Mouse (Mus musculus) neural tube, embryonic 13.5 days (tissue): Measurements from ENCODE around the gene Arid3b. TPM values are rescaled to one million over a fixed set of nuclear protein-coding genes. Genes with fewer than 3 reads are reported as not detected.
A peak's percentile ranks its signal among the peaks of the same experiment; 100 is the strongest.
"Not testable (repeated sequence)": the region's sequence is repeated elsewhere in the genome, so short reads cannot be mapped to it uniquely, and the experiment has no call there.

Experiments used
- ATAC-seq: fragments of 200-750 bp; cut with Nextera tagmentation; 2 replicates; pipeline ENCODE4 v1.8.0; 2017; ENCODE audit warnings: low read depth, mild to moderate bottlenecking, moderate TSS enrichment, moderate library complexity
- H3K27ac ChIP-seq: fragments of 300-500 bp; sonication (generic); replicated peaks from 2 replicates; pipeline ENCODE4 v1.5.1; 2015; ENCODE audit warnings: moderate library complexity, mild to moderate bottlenecking, inconsistent platforms
- H3K27me3 ChIP-seq: fragments of 300-500 bp; sonication (generic); 2 replicates; pipeline ENCODE4 v1.6.1; 2015; ENCODE audit warnings: mild to moderate bottlenecking, inconsistent platforms
- H3K36me3 ChIP-seq: fragments of 300-500 bp; sonication (generic); 2 replicates; pipeline ENCODE4 v1.6.1; 2015; ENCODE audit warnings: mild to moderate bottlenecking, inconsistent platforms
- H3K4me1 ChIP-seq: fragments of 300-500 bp; sonication (generic); replicated peaks from 2 replicates; pipeline ENCODE4 v1.6.1; 2015; ENCODE audit warnings: inconsistent platforms
- H3K4me2 ChIP-seq: fragments of 300-500 bp; sonication (generic); 2 replicates; pipeline ENCODE4 v1.6.1; 2015; ENCODE audit warnings: inconsistent platforms, mild to moderate bottlenecking, moderate library complexity
- H3K4me3 ChIP-seq: fragments of 300-500 bp; sonication (generic); 2 replicates; pipeline ENCODE4 v1.5.1; 2015; ENCODE audit warnings: mild to moderate bottlenecking, inconsistent platforms
- H3K9ac ChIP-seq: fragments of 300-500 bp; sonication (generic); 2 replicates; pipeline ENCODE4 v1.6.1; 2015; ENCODE audit warnings: moderate library complexity, mild to moderate bottlenecking, inconsistent platforms
- H3K9me3 ChIP-seq: fragments of 300-500 bp; sonication (generic); 2 replicates; pipeline ENCODE4 v1.6.1; 2016; ENCODE audit warnings: inconsistent platforms
- WGBS: fragments of 180-500 bp; shearing (Covaris S2); methylation state at CpG from one replicate; pipeline ENCODE4 v1.1.7; 2015; 5-methylcytosine and 5-hydroxymethylcytosine counted together
- polyA plus RNA-seq: library from polyadenylated mRNA; unstranded; fragments of >200 nt; fragmentation: Nextera tagmentation; extraction: Ambion mirVana; gene quantifications from 2 replicates; pipeline ENCODE4 v1.2.1, GENCODE M21; 2015

The Arid3b gene
- 11.4 and 11.7 TPM in 2 replicates for polyA plus RNA-seq

- Histone ChIP-seq H3K27me3 (peaks cover 7% of the 10 kb centered on the region), H3K9ac (peak within 1 kb of the TSS; percentile 81), H3K9me3 (no peaks in the 10 kb centered on the region), H3K4me1 (peaks cover 40% of the 10 kb centered on the region), H3K4me3 (peak within 1 kb of the TSS; percentile 73), H3K27ac (peak within 1 kb of the TSS; percentile 88), H3K4me2 (peak within 1 kb of the TSS; percentile 59), H3K36me3 (0 out of 2 replicates have a peak, but pooled peaks cover 3% of the 10 kb centered on the region)
- peak; percentile 100 for ATAC-seq
- under 1% methylated on average over 45 of the region's 45 CpGs for WGBS
These were observed at the start of gene Arid3b for GRCm38 (mm10) chr9:57836581-57837170. Gene Arid3b (minus strand): TSS chr9:57836793.

GRCm38 (mm10) chr9:57883413-57883812, 46.8 kb upstream of the Arid3b start:
- no peaks in the 10 kb centered on the region for H3K9me3 ChIP-seq
- no peak overlapping the region for H3K4me3 ChIP-seq
- no peak overlapping the region for H3K9ac ChIP-seq
- 57% methylated on average over 1 of the region's 1 CpGs for WGBS
- no peak for ATAC-seq
- H3K36me3 ChIP-seq: no peaks in the 10 kb centered on the region
- no peaks in the 10 kb centered on the region for H3K4me1 ChIP-seq
- H3K27ac ChIP-seq: no peak overlapping the region
- no peak overlapping the region for H3K4me2 ChIP-seq
- no peaks in the 10 kb centered on the region for H3K27me3 ChIP-seq

GRCm38 (mm10) chr9:57881781-57882180, 45.2 kb upstream of the Arid3b start:
- H3K9me3 ChIP-seq, H3K4me1 ChIP-seq, H3K4me2 ChIP-seq, H3K27ac ChIP-seq, H3K9ac ChIP-seq, H3K27me3 ChIP-seq, H3K4me3 ChIP-seq, ATAC-seq, H3K36me3 ChIP-seq: not testable (repeated sequence)
- WGBS: 87% methylated on average over 2 of the region's 2 CpGs

GRCm38 (mm10) chr9:57880278-57880677, 43.7 kb upstream of the Arid3b start:
- H3K36me3 ChIP-seq: no peaks in the 10 kb centered on the region
- ATAC-seq: no peak
- H3K27ac ChIP-seq: no peak overlapping the region
- H3K4me3 ChIP-seq: no peak overlapping the region
- WGBS: 22% methylated on average over 4 of the region's 4 CpGs
- no peaks in the 10 kb centered on the region for H3K27me3 ChIP-seq
- H3K4me2 ChIP-seq: no peak overlapping the region
- H3K9me3 ChIP-seq: no peaks in the 10 kb centered on the region
- no peaks in the 10 kb centered on the region for H3K4me1 ChIP-seq
- no peak overlapping the region for H3K9ac ChIP-seq

GRCm38 (mm10) chr9:57879213-57879612, 42.6 kb upstream of the Arid3b start:
- Histone ChIP-seq H3K36me3 (no peaks in the 10 kb centered on the region), H3K4me3 (no peak overlapping the region), H3K27ac (no peak overlapping the region), H3K9ac (no peak overlapping the region), H3K4me1 (no peaks in the 10 kb centered on the region), H3K4me2 (no peak overlapping the region), H3K27me3 (no peaks in the 10 kb centered on the region), H3K9me3 (no peaks in the 10 kb centered on the region)
- ATAC-seq: no peak
- 68% methylated on average over 3 of the region's 3 CpGs for WGBS

GRCm38 (mm10) chr9:57874994-57875393, 38.4 kb upstream of the Arid3b start:
- Histone ChIP-seq H3K4me3 (no peak overlapping the region), H3K4me2 (no peak overlapping the region), H3K9me3 (no peaks in the 10 kb centered on the region), H3K36me3 (no peaks in the 10 kb centered on the region), H3K4me1 (no peaks in the 10 kb centered on the region), H3K27ac (no peak overlapping the region), H3K9ac (no peak overlapping the region), H3K27me3 (no peaks in the 10 kb centered on the region)
- 76% methylated on average over 3 of the region's 3 CpGs for WGBS
- ATAC-seq: no peak

GRCm38 (mm10) chr9:57874134-57874533, 37.5 kb upstream of the Arid3b start:
- Histone ChIP-seq H3K4me1 (no peaks in the 10 kb centered on the region), H3K9me3 (no peaks in the 10 kb centered on the region), H3K4me3 (no peak overlapping the region), H3K27me3 (no peaks in the 10 kb centered on the region), H3K36me3 (no peaks in the 10 kb centered on the region), H3K4me2 (no peak overlapping the region), H3K27ac (no peak overlapping the region), H3K9ac (no peak overlapping the region)
- WGBS: 82% methylated on average over 5 of the region's 5 CpGs
- ATAC-seq: no peak

GRCm38 (mm10) chr9:57870273-57870816, 33.8 kb upstream of the Arid3b start:
- no peaks in the 10 kb centered on the region for H3K27me3 ChIP-seq

GRCm38 (mm10) chr9:57868767-57869166, 32.2 kb upstream of the Arid3b start:
- Histone ChIP-seq H3K9me3 (no peaks in the 10 kb centered on the region), H3K4me1 (no peaks in the 10 kb centered on the region), H3K4me2 (no peak overlapping the region), H3K27ac (no peak overlapping the region), H3K36me3 (no peaks in the 10 kb centered on the region), H3K9ac (no peak overlapping the region), H3K27me3 (no peaks in the 10 kb centered on the region), H3K4me3 (no peak overlapping the region)
- WGBS: 88% methylated on average over 6 of the region's 6 CpGs
- ATAC-seq: no peak

More at GRCm38 (mm10) chr9:57870273-57870816, 33.8 kb upstream of the Arid3b start:
- no peak overlapping the region for H3K27ac ChIP-seq
- 43% methylated on average over 2 of the region's 2 CpGs for WGBS
- H3K9me3 ChIP-seq: no peaks in the 10 kb centered on the region
- no peak overlapping the region for H3K4me2 ChIP-seq
- H3K4me1 ChIP-seq: no peaks in the 10 kb centered on the region
- H3K9ac ChIP-seq: no peak overlapping the region
- ATAC-seq: no peak
- H3K36me3 ChIP-seq: no peaks in the 10 kb centered on the region
- no peak overlapping the region for H3K4me3 ChIP-seq

- Histone ChIP-seq H3K4me3 (no peak overlapping the region), H3K9ac (no peak overlapping the region), H3K36me3 (no peaks in the 10 kb centered on the region), H3K27ac (no peak overlapping the region), H3K4me1 (no peaks in the 10 kb centered on the region), H3K4me2 (no peak overlapping the region), H3K9me3 (no peaks in the 10 kb centered on the region), H3K27me3 (no peaks in the 10 kb centered on the region)
- no peak for ATAC-seq
- 84% methylated on average over 5 of the region's 5 CpGs for WGBS
These were observed 31.3 kb upstream of the Arid3b start for GRCm38 (mm10) chr9:57867880-57868279.

GRCm38 (mm10) chr9:57867236-57867635, 30.6 kb upstream of the Arid3b start:
- 85% methylated on average over 4 of the region's 4 CpGs for WGBS
- H3K9ac ChIP-seq: no peak overlapping the region

GRCm38 (mm10) chr9:57866530-57866929, 29.9 kb upstream of the Arid3b start:
- H3K4me3 ChIP-seq: no peak overlapping the region
- ATAC-seq: no peak
- H3K9ac ChIP-seq: no peak overlapping the region
- no peaks in the 10 kb centered on the region for H3K36me3 ChIP-seq
- no peaks in the 10 kb centered on the region for H3K27me3 ChIP-seq
- no peak overlapping the region for H3K27ac ChIP-seq
- H3K4me1 ChIP-seq: peaks cover 7% of the 10 kb centered on the region; the same call in 1 of the 2 replicates
- 91% methylated on average over 7 of the region's 7 CpGs for WGBS
- no peak overlapping the region for H3K4me2 ChIP-seq
- no peaks in the 10 kb centered on the region for H3K9me3 ChIP-seq

More at GRCm38 (mm10) chr9:57867236-57867635, 30.6 kb upstream of the Arid3b start:
- Histone ChIP-seq H3K27ac (no peak overlapping the region), H3K4me2 (no peak overlapping the region), H3K4me3 (no peak overlapping the region), H3K36me3 (no peaks in the 10 kb centered on the region), H3K9me3 (no peaks in the 10 kb centered on the region), H3K4me1 (0 out of 2 replicates have a peak, but pooled peaks cover under 1% of the 10 kb centered on the region), H3K27me3 (no peaks in the 10 kb centered on the region)
- ATAC-seq: no peak

- Histone ChIP-seq H3K27ac (no peak overlapping the region), H3K9ac (no peak overlapping the region), H3K4me2 (no peak overlapping the region), H3K4me1 (peaks cover 8% of the 10 kb centered on the region; the same call in 1 of the 2 replicates), H3K27me3 (no peaks in the 10 kb centered on the region), H3K36me3 (no peaks in the 10 kb centered on the region), H3K9me3 (no peaks in the 10 kb centered on the region), H3K4me3 (no peak overlapping the region)
- ATAC-seq: no peak
These were observed 27.7 kb upstream of the Arid3b start for GRCm38 (mm10) chr9:57864336-57864735.
